Mouse (Mus musculus) megakaryocyte progenitor cell, adult 5-6 weeks (primary cell): ENCODE results near the gene Gm38100. TPM values are rescaled to one million over a fixed set of nuclear protein-coding genes. Genes with fewer than 3 reads are reported as not detected.
A peak's percentile ranks its signal among the peaks of the same experiment; 100 is the strongest.

Source experiments
- ATAC-seq: replicated peaks from 2 replicates; pipeline ENCODE4 v1.8.0; 2016; ENCODE audit warnings: mild to moderate bottlenecking, moderate TSS enrichment, inconsistent platforms; ENCODE audit not compliant: poor library complexity
- total RNA-seq, 2 experiments: library from RNA; stranded (forward) in 1 of 2; stranded (reverse) in 1 of 2; fragments of 157-497, 149-512 nt in 1 of 2; fragments of 200-1000 nt in 1 of 2; gene quantifications; 2 replicates each; pipeline versions ENCODE4 v1.2.3 to v1.2.4; 2015 to 2017

Gene Gm38100
- total RNA-seq (2015) (not detected in 2 replicates), total RNA-seq (2017) (not detected in 2 replicates)

DNA sequence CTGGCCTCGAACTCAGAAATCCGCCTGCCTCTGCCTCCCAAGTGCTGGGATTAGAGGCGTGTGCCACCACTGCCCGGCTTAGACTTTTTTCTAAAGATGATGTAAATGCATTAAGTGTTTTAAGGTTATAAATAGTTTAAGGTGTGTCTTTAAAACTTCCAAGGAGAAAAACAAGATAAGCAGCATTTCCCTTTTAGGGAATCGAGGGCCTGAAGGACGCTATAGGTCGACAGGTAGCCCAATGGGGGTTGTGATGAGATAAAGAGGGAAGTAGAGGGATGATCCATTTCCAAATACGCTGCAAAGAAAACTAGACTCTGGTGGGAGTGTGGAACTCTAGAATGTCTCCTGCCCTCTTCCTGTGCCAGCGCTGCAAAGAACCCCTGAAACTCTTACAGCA lies at the start of gene Gm38100:
Gene Gm38100 (plus strand): TSS at position 301 of the 400 bp plus-strand sequence.
- ATAC-seq = no peak

DNA sequence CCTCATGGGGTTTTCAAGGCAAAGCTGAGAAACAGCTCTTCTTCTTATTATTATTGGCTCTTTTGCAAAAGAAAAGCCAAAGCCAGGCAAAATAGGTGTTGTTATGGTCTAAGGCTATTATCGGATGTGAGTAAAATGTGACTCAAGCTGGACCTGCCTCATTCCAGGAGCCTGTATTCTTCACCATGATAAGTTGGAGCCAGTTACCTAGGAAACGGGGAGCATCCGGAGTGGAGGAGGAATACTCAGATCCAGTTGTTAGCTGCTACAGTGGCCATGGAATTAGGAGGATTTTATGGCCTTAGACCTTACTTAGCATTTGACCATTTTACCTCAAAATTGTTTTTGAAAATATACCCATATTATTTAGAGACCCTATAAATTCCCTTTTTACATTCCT lies 49.4 kb upstream of the Gm38100 start:
- no peak for ATAC-seq

DNA sequence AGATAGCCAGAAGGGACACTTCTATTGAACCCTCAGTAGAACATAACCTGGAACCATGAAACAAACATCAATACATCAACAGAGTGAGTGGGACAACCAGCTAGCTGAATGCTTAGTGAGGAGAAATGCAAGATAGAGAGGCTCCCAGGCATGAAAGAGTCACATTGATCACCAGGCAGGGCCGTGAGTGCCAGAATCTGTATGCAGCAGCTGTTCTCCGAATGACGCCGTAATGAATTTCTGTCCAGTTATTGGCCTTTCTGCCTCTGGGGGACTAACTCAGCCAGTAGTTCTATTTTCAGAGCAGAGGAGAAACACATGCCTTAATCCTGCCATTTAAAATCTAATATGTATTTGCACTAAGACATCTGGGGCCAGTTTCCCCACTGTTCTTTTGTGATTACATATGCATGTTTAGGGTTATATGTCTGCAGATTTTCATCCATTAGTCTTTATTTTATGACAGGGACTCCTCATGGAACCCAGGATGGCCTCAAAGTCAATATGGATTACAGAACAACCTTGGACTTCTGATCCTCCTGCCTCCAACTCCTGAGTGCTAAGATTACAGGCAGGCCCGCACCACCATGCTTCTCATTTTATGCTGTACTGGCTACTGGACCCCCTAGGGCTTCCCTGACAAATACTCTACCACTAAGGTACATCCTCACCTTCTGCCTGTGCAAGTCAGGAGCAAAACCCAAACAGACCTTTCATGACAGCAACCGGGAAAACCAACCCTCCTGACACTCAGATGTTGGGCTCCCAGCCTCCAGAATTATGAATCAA lies 47.9 kb upstream of the Gm38100 start:
- ATAC-seq = no peak

DNA sequence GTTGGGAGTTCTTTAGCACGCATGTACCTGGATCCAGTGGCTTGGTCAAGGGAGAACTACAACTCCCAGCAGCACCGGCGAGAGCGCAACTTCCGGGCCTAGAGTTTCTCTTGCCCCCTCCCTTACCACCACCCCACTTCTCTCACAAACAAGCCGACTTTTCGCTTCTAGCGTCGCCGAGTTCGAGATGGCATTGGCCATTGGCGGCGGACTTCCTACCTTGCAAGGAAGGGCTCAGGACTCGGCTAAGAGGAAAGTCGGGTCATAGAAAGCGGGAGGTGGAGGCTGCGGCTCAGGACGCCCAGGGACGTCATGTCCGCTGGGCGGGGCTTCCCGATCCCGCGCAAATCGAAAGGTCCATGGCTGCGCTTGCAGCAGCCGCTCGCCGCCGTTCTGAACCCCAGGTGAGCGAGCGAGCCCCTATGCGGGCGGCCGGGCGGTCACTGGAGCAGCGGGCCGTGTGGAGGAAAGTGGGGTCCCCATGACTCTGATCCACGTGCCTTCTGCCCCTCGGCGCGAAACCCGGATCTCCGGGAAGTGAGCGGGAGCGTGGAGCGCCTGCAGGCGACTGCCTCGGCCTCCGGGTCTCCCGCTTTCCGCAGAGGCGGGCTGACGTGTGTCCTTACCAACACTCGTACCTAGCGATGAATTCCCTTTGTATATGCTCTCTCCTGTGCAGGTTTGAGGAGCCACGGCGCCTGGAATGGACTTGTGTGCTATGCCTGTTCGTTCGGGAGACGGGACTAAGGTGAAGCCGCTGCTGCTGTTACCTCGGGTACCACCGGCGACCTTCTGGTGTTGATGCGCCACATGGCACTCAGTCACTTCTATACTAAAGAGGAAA lies 39.5 kb upstream of the Gm38100 start, which contains the start of gene Exo1:
Gene Exo1 (plus strand): TSS at position 129 of the 844 bp plus-strand sequence.
- peak; percentile 94 for ATAC-seq

DNA sequence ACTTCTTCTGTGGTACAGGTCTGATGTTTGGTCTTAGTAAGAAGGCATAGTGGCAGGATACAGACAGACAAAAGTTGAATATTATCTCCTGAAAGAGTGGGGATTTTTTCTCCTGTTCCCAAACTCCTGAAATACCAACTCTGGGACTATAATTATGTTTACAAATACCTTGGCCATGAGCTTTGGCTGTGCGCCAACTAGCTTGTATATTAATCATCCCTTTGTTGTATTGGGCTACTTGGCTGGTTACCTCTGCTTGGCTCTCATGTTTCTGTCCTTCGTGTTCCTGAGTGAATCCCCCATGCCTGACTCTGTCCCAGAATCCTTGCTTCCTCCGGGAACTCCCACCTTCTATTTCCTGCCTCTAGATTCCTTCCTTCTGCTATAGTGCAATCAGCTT lies 36.7 kb upstream of the Gm38100 start:
- no peak for ATAC-seq

DNA sequence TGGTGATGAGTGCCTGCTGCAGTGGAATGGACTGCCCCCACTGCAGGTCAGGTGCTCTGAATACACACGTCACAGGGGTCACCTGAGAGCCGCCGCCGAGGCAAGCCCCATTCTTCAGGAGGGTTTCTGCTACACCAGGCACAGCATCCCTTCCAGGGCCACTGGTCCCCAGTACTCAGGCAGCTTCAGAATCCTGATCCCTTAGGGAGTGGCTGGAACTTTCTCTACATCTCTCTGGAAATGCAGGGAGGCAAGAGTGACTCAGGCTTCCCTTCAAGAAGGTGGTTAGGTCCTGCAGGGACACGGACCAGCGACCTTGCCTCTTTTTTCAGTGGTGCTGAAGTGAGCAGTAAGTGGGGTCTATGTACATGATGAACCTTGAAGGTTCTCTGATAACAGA lies 26.9 kb upstream of the Gm38100 start:
- ATAC-seq = no peak

DNA sequence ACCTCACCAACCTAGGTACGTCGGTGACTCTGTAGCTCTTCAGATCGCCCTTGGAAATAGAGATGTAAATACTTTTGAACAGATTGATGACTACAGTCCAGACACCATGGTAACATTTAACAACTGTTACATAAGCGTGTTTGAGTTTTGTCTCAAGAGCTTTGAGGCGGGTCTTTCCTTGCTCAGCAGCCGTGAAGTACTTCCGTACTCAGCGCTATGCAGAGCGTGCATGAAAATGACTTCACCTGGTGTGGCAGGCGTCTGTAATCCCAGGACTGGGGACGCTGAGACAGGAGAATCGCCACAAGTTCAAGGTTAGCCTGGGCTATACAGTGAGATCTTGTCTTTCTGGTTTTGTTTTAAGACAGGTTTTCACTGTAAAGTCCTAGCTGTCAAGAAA lies 26.4 kb upstream of the Gm38100 start:
- ATAC-seq = no peak

DNA sequence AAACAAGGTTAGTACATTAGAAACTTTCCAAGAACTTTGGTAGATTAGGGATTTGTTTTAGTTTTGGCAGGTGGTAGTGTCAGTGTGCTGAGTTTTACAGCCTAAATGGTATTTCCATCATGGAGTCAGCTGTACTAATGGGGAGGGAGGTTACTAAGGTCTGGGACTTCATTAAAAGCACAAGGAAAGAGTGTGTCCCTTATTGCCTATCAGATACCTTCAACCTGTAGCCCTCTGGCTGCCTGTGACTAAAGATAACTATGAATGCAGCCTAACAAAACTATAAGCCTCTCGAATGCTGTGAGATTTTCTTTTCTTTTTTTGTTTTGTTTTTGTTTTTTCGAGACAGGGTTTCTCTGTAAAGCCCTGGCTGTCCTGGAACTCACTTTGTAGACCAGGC lies 8.9 kb upstream of the Gm38100 start:
- peak; percentile 43 for ATAC-seq

DNA sequence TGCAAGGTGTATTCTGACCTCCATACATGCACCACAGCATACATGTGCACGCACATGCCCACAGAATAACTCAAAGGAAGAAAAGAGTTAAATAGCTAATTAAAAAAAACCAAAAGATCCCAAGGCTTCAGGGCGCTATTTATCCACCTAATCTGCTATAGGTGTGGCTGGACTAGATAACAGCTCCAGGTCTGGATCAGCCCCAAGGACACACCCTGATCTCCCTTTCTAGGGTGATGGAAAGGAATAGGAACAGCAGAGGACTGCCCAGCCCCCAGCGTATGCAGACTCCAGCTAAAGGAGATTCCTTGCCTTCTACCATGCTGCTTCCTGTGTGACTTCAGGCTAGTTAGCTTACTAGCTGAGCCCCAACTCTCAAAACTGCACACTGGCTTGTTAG lies 8.1 kb upstream of the Gm38100 start:
- no peak for ATAC-seq

DNA sequence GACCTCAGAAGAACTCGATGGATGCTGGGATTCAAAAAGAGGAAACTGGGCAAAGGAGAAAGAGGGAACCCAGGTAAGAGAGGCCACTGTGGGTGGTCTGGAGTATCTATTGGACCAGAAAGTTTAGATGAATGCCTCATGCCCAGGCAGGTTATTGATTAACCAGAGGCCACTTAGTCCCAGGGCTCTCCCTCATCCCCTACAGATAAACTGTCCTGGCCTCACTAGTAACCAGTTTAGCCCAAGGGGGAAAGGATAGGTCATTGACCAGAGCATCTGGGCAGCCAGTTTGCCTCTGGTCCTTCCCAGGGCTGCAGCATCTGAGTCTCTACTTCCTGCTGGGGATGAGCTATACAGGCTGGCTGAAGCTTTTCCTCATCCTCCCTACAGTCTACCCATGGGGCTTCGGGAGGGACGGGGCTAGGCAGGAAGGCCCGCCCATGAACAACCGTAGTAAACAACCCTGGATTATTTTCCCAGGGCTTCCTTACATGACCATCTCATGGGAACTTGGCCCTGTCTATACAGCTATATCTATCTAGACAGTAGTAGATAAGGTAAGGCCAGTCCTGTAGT lies 6.3 kb upstream of the Gm38100 start:
- ATAC-seq = no peak

DNA sequence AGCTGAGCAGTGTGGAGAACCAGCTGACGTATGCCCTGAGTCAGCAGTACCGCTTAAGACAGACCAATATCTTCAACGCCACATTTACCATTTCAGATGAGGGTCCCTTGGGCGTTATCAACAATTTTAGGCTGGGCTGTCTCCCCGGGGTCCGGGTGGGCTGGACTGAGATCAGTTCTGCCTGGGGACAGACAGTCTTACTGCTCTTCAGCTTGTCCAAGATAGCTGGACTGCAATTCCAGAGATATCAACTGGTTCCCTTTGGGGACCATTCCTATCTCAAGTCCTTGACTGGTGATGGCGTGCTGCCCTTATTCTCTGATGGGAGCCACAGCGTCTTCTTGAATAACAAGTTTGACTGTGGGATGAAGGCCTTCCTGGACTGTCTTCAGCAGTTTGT lies 962 bp downstream of the Gm38100 start:
- ATAC-seq = no peak

DNA sequence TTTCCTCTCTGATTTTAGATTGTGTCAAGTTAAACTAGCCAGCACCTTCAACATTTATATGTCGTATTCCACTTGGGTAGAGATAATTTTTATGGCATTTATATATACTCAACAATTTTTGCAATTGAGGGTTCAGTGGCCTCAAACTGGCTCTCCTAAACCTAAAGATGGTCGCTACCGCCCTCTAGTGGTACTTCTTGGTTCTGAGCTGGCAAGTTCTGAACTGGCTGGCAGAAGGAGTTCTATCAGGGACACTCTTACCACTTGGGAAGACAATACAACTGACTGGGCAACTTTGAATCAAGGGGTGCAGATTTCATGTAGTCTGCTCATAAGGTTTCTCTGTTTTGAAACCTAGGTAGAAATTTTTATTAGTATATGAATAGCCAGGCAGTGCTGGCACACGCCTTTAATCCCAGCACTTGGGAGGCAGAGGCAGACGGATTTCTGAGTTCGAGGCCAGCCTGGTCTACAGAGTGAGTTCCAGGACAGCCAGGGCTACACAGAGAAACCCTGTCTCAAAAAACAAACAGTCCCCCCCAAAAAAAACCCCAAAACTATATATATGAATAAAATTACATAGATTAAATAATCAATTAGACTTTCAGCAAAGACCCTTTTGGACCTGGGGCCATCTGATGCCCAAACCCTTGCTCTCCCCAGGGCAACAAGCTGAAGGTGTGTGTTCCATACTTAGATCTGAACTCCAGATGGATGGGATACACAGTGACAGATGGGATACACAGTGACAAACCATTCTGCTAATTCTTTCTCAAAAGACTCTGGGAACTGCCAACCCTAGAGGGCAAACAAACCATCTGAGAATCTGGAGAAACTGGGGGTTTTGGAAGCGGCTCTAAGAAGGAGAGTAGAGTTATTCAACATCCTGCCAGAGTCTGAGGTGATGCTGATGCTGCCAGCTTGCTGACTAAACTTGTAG lies 4.0 kb downstream of the Gm38100 start:
- ATAC-seq = peak; percentile 92

DNA sequence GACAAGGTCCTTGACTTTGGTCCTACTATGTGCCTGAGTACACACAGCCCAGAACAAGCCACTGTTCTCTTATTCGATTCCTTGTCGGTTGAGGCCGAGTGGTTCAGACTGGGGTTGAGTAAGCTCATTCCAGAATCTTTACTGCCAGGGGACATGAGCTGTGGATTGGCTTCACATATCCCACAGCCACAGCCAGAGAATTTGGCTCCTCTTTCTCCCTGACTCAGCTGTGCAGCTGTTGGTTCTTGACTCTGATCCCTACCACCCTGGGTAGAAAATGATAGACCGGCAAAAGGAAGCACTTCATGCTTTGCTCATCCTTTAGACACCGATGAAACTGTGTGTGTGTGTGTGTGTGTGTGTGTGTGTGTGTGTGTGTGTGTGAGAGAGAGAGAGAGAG lies 11.3 kb downstream of the Gm38100 start:
- no peak for ATAC-seq

DNA sequence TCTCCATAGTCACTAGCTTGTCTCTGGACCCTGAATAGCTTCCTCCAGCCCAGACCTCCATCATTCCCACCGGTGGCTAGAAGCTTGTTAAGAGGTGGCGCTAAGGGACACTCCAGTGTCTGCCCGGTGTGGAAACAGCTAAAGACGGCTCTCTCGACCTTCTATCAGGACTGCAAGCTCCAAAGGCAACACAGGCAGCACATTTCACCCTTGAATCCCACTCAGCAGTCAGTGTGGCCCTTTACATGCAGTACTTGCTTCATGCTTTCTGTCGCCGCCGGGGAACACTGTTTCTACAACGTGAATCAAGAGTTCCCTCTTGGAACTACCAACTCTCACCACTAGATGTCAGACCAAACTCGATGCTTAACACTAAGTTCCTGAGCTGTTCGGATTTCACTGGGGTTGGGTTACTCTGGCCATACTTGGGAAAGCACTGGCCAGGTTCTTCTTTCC lies 16.2 kb downstream of the Gm38100 start:
- peak; percentile 99 for ATAC-seq

DNA sequence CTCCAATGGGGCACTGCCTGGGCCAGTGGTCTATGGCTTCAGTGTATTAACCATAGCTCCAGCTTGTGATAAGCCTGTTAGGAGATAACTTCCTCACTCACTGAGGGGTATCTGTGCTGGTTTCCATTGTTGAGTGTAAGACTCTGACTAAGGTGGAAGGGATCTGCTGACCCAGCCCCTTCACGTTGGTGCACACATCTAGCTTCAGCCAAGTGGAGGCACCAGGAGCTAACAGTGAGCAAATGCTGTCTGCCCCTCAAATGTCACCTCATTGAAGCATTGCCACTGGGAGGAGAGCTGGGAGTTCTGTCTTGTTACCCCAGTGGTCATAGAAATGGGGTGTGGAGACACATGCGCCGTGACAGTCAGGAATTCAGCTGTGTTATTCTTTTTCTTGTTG lies 18.6 kb downstream of the Gm38100 start:
- no peak for ATAC-seq

DNA sequence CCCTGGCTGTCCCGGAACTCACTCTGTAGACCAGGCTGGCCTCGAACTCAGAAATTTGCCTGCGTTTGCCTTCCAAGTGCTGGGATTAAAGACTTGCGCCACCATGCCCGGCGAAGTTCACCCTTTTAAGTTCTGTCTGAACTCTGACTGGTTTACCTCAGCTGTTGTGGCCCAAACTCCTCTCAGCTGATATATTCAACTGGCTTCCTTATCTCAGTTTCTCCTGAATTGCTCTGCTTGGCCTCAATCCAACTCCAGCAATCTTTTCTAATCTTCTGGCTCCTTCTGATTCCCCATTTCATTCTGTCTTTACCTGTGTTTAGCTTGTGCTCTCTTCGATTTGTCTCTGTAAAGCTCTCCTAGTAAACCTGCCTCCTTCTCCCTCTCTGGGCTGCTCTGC lies 23.0 kb downstream of the Gm38100 start:
- ATAC-seq = no peak

DNA sequence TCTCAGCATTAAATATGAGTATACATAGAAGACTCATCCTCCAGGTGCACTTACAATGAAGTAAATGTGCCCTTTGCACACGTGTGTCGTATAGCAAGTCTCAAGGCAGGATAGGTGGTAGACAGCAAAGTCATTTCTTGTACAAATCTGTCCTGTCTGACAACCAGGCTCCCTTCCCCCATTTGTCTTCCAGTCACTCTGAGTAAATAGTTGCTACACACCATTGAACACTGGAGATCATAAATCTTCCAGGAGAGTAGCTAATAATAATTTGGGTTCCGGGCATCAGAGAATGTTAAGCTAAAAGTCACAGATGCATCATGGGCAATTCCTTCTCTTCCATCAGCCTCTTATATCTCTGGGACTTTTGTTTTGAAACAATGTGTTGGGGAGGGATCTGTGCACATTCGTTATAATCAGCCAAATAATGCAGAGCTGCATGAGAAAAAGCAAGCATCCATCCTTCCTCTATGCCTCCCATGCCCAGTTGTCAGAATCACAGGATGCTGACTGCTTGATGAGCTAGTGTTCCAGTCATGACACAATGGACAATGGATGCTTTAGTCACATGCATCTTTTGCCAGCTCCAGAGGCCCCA lies 26.7 kb downstream of the Gm38100 start:
- no peak for ATAC-seq

DNA sequence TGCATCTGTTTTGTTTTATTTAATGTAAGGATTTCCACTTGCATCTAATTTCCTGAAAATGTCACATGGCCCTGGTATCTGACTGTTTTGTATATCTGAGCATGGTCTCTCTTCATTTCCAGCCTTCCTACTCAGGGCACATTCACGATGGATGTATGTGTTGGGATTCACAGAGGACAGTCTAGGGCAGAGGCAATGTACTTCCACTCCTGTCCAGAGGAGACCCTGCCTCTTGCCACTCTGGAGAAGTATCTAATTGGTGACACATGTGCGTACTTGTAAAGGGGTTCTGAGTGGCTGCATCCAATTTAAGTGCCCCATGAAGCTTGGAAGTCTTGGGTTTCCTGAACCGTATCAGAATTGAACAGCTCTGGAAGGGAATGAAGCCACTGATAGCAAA lies 30.3 kb downstream of the Gm38100 start:
- ATAC-seq = no peak

DNA sequence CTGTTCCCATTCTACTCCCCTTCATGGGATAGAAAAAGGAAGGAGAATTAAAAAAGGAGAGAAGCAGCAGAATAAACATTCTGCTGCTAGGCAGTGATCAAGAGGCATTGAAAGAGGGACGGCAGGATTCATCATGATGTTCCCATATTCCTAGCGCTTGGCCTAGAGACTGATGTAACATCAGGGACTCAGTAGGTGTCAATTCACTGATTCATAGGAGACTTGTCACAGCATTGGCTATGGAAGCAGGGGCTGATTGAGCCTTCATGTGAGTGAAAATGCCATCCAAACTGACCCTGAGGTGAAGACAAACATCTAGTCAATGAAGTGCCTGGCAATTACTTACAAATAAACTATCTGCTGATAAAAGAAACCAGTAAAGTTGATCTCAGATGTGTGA lies 30.7 kb downstream of the Gm38100 start:
- no peak for ATAC-seq

DNA sequence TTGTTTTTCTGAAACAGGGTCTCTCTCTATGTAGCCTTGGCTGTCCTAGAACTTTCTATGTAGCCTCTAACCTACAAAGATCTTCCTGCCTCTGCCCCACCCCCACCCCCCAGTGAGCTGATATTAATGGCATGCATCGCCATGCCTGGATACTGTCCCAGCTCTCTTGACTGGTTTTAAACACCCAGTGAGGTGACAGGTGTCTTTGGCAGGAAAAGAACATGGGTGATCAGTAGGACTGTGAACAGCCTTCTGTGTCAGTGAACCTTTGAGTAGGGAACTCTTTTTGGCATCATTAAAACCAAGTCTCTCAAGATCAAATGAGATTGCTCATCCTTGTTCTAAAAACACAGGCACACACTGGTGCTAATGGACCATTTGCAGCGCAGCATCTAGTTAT lies 41.7 kb downstream of the Gm38100 start:
- no peak for ATAC-seq
